Mouse (Mus musculus): Measurements from ENCODE around the gene Ecsit. TPM values are rescaled to one million over a fixed set of nuclear protein-coding genes. Genes with fewer than 3 reads are reported as not detected.

The Ecsit gene
- 31.5 and 32.2 TPM in 2 replicates for polyA plus RNA-seq (2016; fragmentation: Nextera tagmentation; extraction: Ambion mirVana)

DNA sequence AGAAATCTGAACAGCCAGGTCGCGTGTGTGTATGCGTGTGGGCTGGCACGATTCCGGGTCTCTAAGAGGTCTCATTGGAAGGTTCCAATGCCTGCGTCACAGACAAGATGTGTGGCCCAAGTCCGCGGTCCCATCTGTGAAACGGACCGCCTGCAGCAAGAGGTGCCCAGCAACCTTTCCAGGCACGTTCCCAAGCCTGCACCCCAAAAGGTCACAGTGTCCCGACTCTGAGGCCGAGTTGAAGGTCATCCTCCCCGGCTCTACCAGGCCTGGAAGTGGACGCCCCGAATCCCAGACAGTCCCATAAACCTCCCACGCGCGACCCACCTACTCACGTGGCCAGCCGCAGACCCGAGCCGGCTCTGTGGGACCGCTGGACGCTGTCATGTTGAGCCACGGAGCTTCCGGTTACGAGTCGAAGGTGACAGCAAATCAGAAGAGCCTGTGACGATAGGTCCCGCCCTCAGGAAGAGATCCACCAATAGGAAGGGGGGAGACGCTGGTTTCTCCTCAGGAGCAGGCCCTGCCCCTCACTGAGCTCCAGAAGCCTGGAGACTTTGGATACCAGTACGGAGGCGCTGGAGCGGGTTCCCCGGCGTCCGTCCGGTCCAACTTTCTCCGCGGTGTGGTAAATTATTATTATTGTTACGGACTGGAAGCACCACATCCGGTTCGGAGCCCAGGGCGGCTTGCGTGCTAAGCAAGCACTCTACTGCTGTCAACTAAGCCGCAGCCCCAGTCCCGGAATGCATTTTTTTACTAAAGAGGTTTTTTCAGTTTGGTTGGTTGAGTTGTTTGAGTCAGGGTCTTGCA lies at the start of gene Ecsit:
Ecsit (minus strand) TSS at position 417 of the 813 bp plus-strand sequence.
- peak; percentile 97 for ATAC-seq (ENCODE audit: insufficient number of reproducible peaks, insufficient read depth, low FRiP score, low TSS enrichment, low read depth)
- Histone ChIP-seq H3K9ac (replicated peaks) (peak within 1 kb of the TSS; percentile 66), H3K4me2 (peak within 1 kb of the TSS; percentile 76), H3K36me3 (peaks cover 4% of the 10 kb centered on the region; the same call in 1 of the 2 replicates), H3K9me3 (no peaks in the 10 kb centered on the region), H3K4me1 (replicated peaks) (peaks cover 9% of the 10 kb centered on the region), H3K27me3 (no peaks in the 10 kb centered on the region), H3K27ac (peak within 1 kb of the TSS; percentile 71), H3K4me3 (replicated peaks) (peak within 1 kb of the TSS; percentile 74)
- WGBS, result under 1% methylated on average over 48 of the region's 48 CpGs

DNA sequence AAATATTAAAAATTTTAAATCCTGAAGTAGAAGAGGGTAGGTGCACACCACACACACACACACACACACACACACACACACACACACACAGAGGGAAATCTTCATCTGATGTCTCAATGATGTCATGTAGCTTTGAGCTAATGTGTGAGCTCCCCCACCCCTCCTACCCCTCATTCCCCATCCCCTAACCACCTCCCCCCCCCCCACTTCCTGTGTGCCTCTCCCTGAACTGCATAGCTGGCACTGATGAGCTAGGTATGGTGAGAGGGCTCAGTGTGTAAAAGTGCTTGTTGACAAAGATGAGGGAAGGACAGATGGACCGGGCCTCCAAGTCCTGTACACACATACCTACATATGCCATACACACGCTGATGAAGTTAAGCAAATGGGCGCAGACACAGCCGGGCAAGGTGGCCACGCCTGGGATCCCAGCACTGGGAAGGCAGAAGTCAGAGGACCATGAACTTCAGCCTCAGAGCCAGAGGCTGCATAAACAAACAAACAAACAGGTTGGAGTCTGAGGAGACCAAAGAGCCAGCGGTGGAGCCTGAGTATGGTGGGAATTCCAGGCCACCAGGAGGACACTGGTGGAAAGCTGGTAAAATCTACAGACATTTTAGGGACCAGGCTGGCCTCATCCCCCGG lies 49.1 kb upstream of the Ecsit start:
- ATAC-seq (ENCODE audit: insufficient number of reproducible peaks, insufficient read depth, low FRiP score, low TSS enrichment, low read depth), result no peak
- no peak overlapping the region for H3K27ac ChIP-seq
- H3K4me2 ChIP-seq, result no peak overlapping the region
- H3K4me1 ChIP-seq (replicated peaks), result peaks cover 18% of the 10 kb centered on the region
- no peaks in the 10 kb centered on the region for H3K9me3 ChIP-seq
- no peak overlapping the region for H3K4me3 ChIP-seq (replicated peaks)
- 81% methylated on average over 7 of the region's 7 CpGs for WGBS
- H3K36me3 ChIP-seq, result no peaks in the 10 kb centered on the region
- H3K27me3 ChIP-seq, result peaks cover 29% of the 10 kb centered on the region
- no peak overlapping the region for H3K9ac ChIP-seq (replicated peaks)

DNA sequence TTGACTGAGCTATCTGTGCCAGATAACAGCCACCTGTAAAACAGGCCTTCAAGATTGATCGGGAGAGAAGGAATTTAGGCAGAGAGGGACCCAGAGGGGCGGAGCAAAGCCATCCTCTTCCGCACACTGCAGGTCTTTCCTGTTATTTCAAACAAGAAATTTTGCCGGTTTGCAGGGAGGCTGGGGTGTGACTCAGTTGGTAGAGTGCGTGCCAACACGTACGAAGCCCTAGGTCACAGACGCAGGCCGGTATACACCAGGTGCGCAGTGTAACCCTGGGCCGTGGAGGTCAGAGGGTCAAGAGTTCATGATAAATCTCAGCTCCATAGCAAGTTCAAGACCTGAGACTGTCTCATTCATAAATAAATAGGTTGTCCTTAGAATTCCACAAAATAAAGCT lies 47.0 kb upstream of the Ecsit start:
- H3K4me2 ChIP-seq, result peak overlapping the region; percentile 64
- peaks cover 16% of the 10 kb centered on the region for H3K4me1 ChIP-seq (replicated peaks)
- WGBS, result 42% methylated on average over 11 of the region's 11 CpGs
- no peaks in the 10 kb centered on the region for H3K36me3 ChIP-seq
- peaks cover 29% of the 10 kb centered on the region for H3K27me3 ChIP-seq
- no peak overlapping the region for H3K27ac ChIP-seq
- no peak overlapping the region for H3K9ac ChIP-seq (replicated peaks)
- no peaks in the 10 kb centered on the region for H3K9me3 ChIP-seq
- peak overlapping the region; percentile 38; the same call in 1 of the 2 replicates for H3K4me3 ChIP-seq (replicated peaks)
- no peak for ATAC-seq (ENCODE audit: insufficient number of reproducible peaks, insufficient read depth, low FRiP score, low TSS enrichment, low read depth)

DNA sequence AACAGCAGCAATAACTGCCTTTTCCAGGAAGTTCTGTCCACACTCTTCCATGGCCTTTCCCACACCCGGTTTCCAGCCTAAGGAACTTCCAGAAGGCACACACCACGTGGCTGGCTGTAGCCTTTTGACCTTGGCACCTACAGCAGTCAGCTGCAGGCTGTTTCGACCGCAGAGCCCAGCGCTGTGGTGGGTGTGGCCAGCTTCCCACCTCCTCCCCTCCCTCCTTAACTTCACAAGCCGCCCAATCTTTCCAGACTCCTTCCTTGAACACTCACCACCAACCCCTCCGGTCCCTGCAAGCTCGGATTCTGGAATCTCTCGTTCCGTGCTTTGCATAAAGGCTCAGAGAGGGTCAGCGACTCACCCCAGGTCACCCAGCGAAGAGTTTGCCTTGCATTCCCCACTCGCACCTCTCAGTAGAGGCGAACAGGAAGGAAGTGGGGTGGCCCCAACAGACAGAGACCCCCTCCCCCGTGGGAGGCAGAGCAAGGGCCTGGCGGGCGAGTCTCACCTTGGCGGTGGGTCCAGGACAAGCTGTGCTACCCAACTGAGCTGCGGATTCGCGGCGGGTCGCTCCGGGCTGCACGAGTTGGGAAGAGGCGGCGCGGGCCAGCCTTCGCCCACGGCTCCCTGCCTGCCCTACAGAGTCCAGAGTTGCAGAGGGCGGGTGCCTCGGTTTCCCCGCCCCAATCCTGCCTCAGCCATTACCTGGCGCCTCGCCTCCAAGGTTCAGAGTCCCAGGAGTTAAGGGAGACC lies 46.2 kb upstream of the Ecsit start:
- no peaks in the 10 kb centered on the region for H3K9me3 ChIP-seq
- 2% methylated on average over 35 of the region's 35 CpGs for WGBS
- H3K4me3 ChIP-seq (replicated peaks), result peak overlapping the region; percentile 38
- H3K27me3 ChIP-seq, result peaks cover 23% of the 10 kb centered on the region
- H3K9ac ChIP-seq (replicated peaks), result peak overlapping the region; percentile 55
- 0 out of 2 replicates have a peak, but pooled peaks have one; percentile 40 for ATAC-seq (ENCODE audit: insufficient number of reproducible peaks, insufficient read depth, low FRiP score, low TSS enrichment, low read depth)
- peaks cover 12% of the 10 kb centered on the region for H3K4me1 ChIP-seq (replicated peaks)
- H3K36me3 ChIP-seq, result no peaks in the 10 kb centered on the region
- peak overlapping the region; percentile 64 for H3K4me2 ChIP-seq
- no peak overlapping the region for H3K27ac ChIP-seq

DNA sequence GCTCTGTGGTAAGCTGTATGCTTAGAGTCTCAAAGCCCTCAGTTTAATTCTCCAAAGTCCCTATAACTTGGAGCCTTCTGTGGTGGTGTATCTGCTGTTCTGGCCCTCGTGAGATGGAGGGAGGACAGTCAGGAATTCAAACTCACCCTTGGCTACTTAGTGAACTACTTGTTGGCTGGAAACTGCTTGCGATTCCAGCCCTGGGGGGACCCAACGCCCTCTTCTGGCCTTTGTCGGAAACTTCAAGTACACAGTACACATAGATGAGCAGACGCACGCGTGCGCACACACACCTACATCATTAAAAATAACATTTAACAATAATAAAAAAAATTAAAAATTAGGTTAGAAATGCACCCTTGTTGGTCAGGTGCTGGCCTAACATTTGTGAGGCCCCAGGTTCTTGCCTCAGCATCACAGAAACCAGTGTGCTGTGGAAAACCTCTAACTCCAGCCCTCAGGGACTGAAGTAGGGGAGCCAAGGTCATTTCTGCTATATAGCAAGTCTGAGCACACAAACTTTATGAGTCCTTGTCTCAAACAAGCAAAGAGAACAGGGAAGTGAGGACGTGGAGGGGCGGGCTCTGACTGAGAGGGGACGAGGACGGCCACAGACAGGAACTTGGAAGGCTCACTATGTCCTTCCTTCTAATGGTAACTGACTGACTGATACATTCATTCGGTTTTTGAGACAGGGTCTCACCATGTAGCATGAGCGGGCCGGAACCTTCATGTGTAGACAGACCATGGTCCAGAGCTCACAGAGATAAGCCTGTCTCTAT lies 40.2 kb upstream of the Ecsit start:
- H3K36me3 ChIP-seq, result no peaks in the 10 kb centered on the region
- ATAC-seq (ENCODE audit: insufficient number of reproducible peaks, insufficient read depth, low FRiP score, low TSS enrichment, low read depth), result no peak
- no peak overlapping the region for H3K4me2 ChIP-seq
- H3K9ac ChIP-seq (replicated peaks), result no peak overlapping the region
- H3K27me3 ChIP-seq, result peaks cover 6% of the 10 kb centered on the region; the same call in 1 of the 2 replicates
- 88% methylated on average over 15 of the region's 15 CpGs for WGBS
- H3K9me3 ChIP-seq, result no peaks in the 10 kb centered on the region
- H3K4me1 ChIP-seq (replicated peaks), result no peaks in the 10 kb centered on the region
- H3K27ac ChIP-seq, result no peak overlapping the region
- no peak overlapping the region for H3K4me3 ChIP-seq (replicated peaks)

- Histone ChIP-seq H3K27ac (no peak overlapping the region), H3K9ac (replicated peaks) (no peak overlapping the region), H3K27me3 (peaks cover 10% of the 10 kb centered on the region; the same call in 1 of the 2 replicates), H3K4me1 (replicated peaks) (no peaks in the 10 kb centered on the region), H3K4me2 (no peak overlapping the region), H3K36me3 (no peaks in the 10 kb centered on the region), H3K4me3 (replicated peaks) (no peak overlapping the region), H3K9me3 (0 out of 2 replicates have a peak, but pooled peaks cover 4% of the 10 kb centered on the region)
- 84% methylated on average over 3 of the region's 3 CpGs for WGBS
- no peak for ATAC-seq (ENCODE audit: insufficient number of reproducible peaks, insufficient read depth, low FRiP score, low TSS enrichment, low read depth)
Measured at GRCm38 (mm10) chr9:22124169-22124568, 38.9 kb upstream of the Ecsit start.

- Histone ChIP-seq H3K27me3 (peaks cover 14% of the 10 kb centered on the region; the same call in 1 of the 2 replicates), H3K9me3 (0 out of 2 replicates have a peak, but pooled peaks cover 4% of the 10 kb centered on the region), H3K4me1 (replicated peaks) (no peaks in the 10 kb centered on the region), H3K9ac (replicated peaks) (no peak overlapping the region), H3K4me3 (replicated peaks) (no peak overlapping the region), H3K4me2 (no peak overlapping the region), H3K36me3 (no peaks in the 10 kb centered on the region), H3K27ac (no peak overlapping the region)
- WGBS, result 83% methylated on average over 7 of the region's 7 CpGs
- ATAC-seq (ENCODE audit: insufficient number of reproducible peaks, insufficient read depth, low FRiP score, low TSS enrichment, low read depth), result no peak
Measured at GRCm38 (mm10) chr9:22123069-22123609, 37.9 kb upstream of the Ecsit start.

DNA sequence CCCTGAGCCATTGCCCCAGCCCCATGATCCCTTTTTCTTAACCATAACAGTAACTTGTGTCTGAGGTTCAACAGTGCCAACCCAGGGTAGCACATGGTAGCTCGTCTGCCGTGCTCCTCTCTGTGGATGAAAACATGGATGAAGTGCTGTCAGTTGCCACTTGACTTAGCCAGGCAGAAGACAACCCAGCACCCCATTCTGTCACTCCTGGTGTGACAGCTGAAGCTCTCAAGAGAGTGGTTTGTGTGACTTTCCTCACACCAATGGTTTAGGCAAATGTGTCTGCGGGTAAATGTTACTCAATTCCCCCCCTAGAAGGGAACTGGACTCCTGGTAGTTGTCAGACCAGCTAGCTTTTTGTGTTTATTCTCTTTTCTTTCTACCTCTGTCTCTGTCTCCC lies 36.8 kb upstream of the Ecsit start:
- Histone ChIP-seq H3K4me3 (replicated peaks) (no peak overlapping the region), H3K27ac (no peak overlapping the region), H3K4me2 (no peak overlapping the region), H3K4me1 (replicated peaks) (peaks cover 6% of the 10 kb centered on the region; the same call in 1 of the 2 replicates), H3K9ac (replicated peaks) (no peak overlapping the region), H3K9me3 (0 out of 2 replicates have a peak, but pooled peaks cover 4% of the 10 kb centered on the region), H3K36me3 (no peaks in the 10 kb centered on the region), H3K27me3 (peaks cover 14% of the 10 kb centered on the region; the same call in 1 of the 2 replicates)
- WGBS, result 83% methylated on average over 3 of the region's 3 CpGs
- ATAC-seq (ENCODE audit: insufficient number of reproducible peaks, insufficient read depth, low FRiP score, low TSS enrichment, low read depth), result no peak

GRCm38 (mm10) chr9:22121545-22121944 lies 36.3 kb upstream of the Ecsit start:
- Histone ChIP-seq H3K4me2 (no peak overlapping the region), H3K36me3 (no peaks in the 10 kb centered on the region), H3K9me3 (0 out of 2 replicates have a peak, but pooled peaks cover 4% of the 10 kb centered on the region), H3K4me3 (replicated peaks) (no peak overlapping the region), H3K4me1 (replicated peaks) (peaks cover 6% of the 10 kb centered on the region; the same call in 1 of the 2 replicates), H3K9ac (replicated peaks) (no peak overlapping the region), H3K27ac (no peak overlapping the region), H3K27me3 (peaks cover 14% of the 10 kb centered on the region; the same call in 1 of the 2 replicates)
- no peak for ATAC-seq (ENCODE audit: insufficient number of reproducible peaks, insufficient read depth, low FRiP score, low TSS enrichment, low read depth)

DNA sequence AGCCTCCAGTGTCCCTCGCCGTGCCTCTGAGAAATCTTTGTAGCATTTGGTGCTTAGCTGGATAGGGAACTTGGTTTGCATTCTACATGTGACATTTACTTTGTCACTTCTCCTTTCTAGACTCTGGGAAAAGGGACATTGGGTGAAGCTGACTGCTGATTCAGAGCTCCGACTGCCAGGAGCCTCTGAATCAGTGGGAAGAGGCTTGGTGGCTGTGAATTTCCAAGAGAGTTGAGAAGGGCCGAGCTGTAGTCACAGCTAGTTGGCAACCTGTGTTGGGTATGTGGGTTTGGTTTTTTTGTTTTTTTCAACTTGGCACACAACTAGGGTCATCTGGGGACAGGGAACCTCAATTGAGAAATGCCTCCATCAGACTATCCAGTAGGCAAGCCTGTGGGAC lies 34.3 kb upstream of the Ecsit start:
- WGBS, result 89% methylated on average over 4 of the region's 4 CpGs
- ATAC-seq (ENCODE audit: insufficient number of reproducible peaks, insufficient read depth, low FRiP score, low TSS enrichment, low read depth), result no peak
- Histone ChIP-seq H3K27ac (no peak overlapping the region), H3K9me3 (0 out of 2 replicates have a peak, but pooled peaks cover 4% of the 10 kb centered on the region), H3K4me1 (replicated peaks) (peaks cover 14% of the 10 kb centered on the region), H3K4me3 (replicated peaks) (no peak overlapping the region), H3K4me2 (no peak overlapping the region), H3K36me3 (no peaks in the 10 kb centered on the region), H3K27me3 (peaks cover 14% of the 10 kb centered on the region; the same call in 1 of the 2 replicates), H3K9ac (replicated peaks) (no peak overlapping the region)
